Mouse (Mus musculus): ENCODE results near the gene Fer. TPM values are rescaled to one million over a fixed set of nuclear protein-coding genes. Genes with fewer than 3 reads are reported as not detected.

The Fer gene
- polyA plus RNA-seq, 1 experiment = 10.9 TPM

- Histone ChIP-seq H3ac (ENCODE audit: control insufficient read depth, insufficient read length) (no peak overlapping the region), H3K4me2 (ENCODE audit: low read depth) (no peak overlapping the region), H3K27me3 (ENCODE audit: control insufficient read depth, insufficient read depth, insufficient read length) (no peaks in the 10 kb centered on the region), H3K36me3 (ENCODE audit: control insufficient read depth, insufficient read depth) (peaks cover 9% of the 10 kb centered on the region), H3K4me3 (no peak overlapping the region), H3K79me2 (ENCODE audit: control insufficient read depth, insufficient read depth) (no peaks in the 10 kb centered on the region)
- TF ChIP-seq REST (IDR thresholded peaks at IDR 0.05; ENCODE audit: insufficient read depth, insufficient read length) = no peak
- TF ChIP-seq SRF (IDR thresholded peaks at IDR 0.05; ENCODE audit: control insufficient read depth, insufficient read length, low read depth) = no peak
- TF ChIP-seq USF1 (IDR thresholded peaks at IDR 0.05; ENCODE audit: low read depth) = no peak
- TF ChIP-seq POLR2AphosphoS2 (IDR thresholded peaks at IDR 0.05; ENCODE audit: insufficient read length, low read depth) = no peak
- no peak for TF ChIP-seq MYOD1 (IDR thresholded peaks at IDR 0.05; ENCODE audit: control insufficient read depth in 1 of 3, insufficient read length in 2 of 3, low read depth in 2 of 3)
- no peak for TF ChIP-seq TCF12 (IDR thresholded peaks at IDR 0.05; ENCODE audit: insufficient read depth, poor library complexity, severe bottlenecking)
- TF ChIP-seq CEBPB (IDR thresholded peaks at IDR 0.05; ENCODE audit: insufficient read depth, poor library complexity, severe bottlenecking) = no peak
- TF ChIP-seq MAX (IDR thresholded peaks at IDR 0.05; ENCODE audit: low read depth) = no peak
- TF ChIP-seq TCF3 (IDR thresholded peaks at IDR 0.05; ENCODE audit: insufficient read length, low read depth) = no peak
- no peak for TF ChIP-seq MYOG (IDR thresholded peaks at IDR 0.05; ENCODE audit: control insufficient read depth in 1 of 3, insufficient read depth in 1 of 3, insufficient read length in 2 of 3, low read depth in 2 of 3)
- no peak for TF ChIP-seq E2F4 (IDR thresholded peaks at IDR 0.05; ENCODE audit: insufficient read depth)
- no peak for TF ChIP-seq POLR2A (IDR thresholded peaks at IDR 0.05; ENCODE audit: insufficient read length, low read depth)
Measured at GRCm38 (mm10) chr17:63970939-63971338, 108.1 kb downstream of the Fer start.

- H3ac ChIP-seq (ENCODE audit: control insufficient read depth, insufficient read length) = no peak overlapping the region
- H3K79me2 ChIP-seq (ENCODE audit: control insufficient read depth, insufficient read depth) = no peaks in the 10 kb centered on the region
- no peak overlapping the region for H3K4me2 ChIP-seq (ENCODE audit: low read depth)
- no peak overlapping the region for H3K4me3 ChIP-seq
- H3K36me3 ChIP-seq (ENCODE audit: control insufficient read depth, insufficient read depth) = peaks cover 12% of the 10 kb centered on the region
- no peaks in the 10 kb centered on the region for H3K27me3 ChIP-seq (ENCODE audit: control insufficient read depth, insufficient read depth, insufficient read length)
- no peak for TF ChIP-seq POLR2AphosphoS2 (IDR thresholded peaks at IDR 0.05; ENCODE audit: insufficient read length, low read depth)
- TF ChIP-seq REST (IDR thresholded peaks at IDR 0.05; ENCODE audit: insufficient read depth, insufficient read length) = no peak
- TF ChIP-seq MYOG (IDR thresholded peaks at IDR 0.05; ENCODE audit: control insufficient read depth in 1 of 3, insufficient read depth in 1 of 3, insufficient read length in 2 of 3, low read depth in 2 of 3) = no peak
- TF ChIP-seq SRF (IDR thresholded peaks at IDR 0.05; ENCODE audit: control insufficient read depth, insufficient read length, low read depth) = no peak
- no peak for TF ChIP-seq POLR2A (IDR thresholded peaks at IDR 0.05; ENCODE audit: insufficient read length, low read depth)
- no peak for TF ChIP-seq MYOD1 (IDR thresholded peaks at IDR 0.05; ENCODE audit: control insufficient read depth in 1 of 3, insufficient read length in 2 of 3, low read depth in 2 of 3)
- TF ChIP-seq MAX (IDR thresholded peaks at IDR 0.05; ENCODE audit: low read depth) = no peak
- no peak for TF ChIP-seq USF1 (IDR thresholded peaks at IDR 0.05; ENCODE audit: low read depth)
- no peak for TF ChIP-seq TCF3 (IDR thresholded peaks at IDR 0.05; ENCODE audit: insufficient read length, low read depth)
- no peak for TF ChIP-seq CEBPB (IDR thresholded peaks at IDR 0.05; ENCODE audit: insufficient read depth, poor library complexity, severe bottlenecking)
- TF ChIP-seq E2F4 (IDR thresholded peaks at IDR 0.05; ENCODE audit: insufficient read depth) = no peak
- TF ChIP-seq TCF12 (IDR thresholded peaks at IDR 0.05; ENCODE audit: insufficient read depth, poor library complexity, severe bottlenecking) = no peak
Measured at GRCm38 (mm10) chr17:63972181-63972580, 109.3 kb downstream of the Fer start.

- H3K36me3 ChIP-seq (ENCODE audit: control insufficient read depth, insufficient read depth) = peaks cover 16% of the 10 kb centered on the region
- H3K79me2 ChIP-seq (ENCODE audit: control insufficient read depth, insufficient read depth) = no peaks in the 10 kb centered on the region
- TF ChIP-seq TCF3 (IDR thresholded peaks at IDR 0.05; ENCODE audit: insufficient read length, low read depth) = no peak
- TF ChIP-seq POLR2AphosphoS2 (IDR thresholded peaks at IDR 0.05; ENCODE audit: insufficient read length, low read depth) = no peak
- no peak for TF ChIP-seq USF1 (IDR thresholded peaks at IDR 0.05; ENCODE audit: low read depth)
- TF ChIP-seq CEBPB (IDR thresholded peaks at IDR 0.05; ENCODE audit: insufficient read depth, poor library complexity, severe bottlenecking) = no peak
- no peak overlapping the region for H3K4me2 ChIP-seq (ENCODE audit: low read depth)
- H3K4me3 ChIP-seq = no peak overlapping the region
- no peak overlapping the region for H3ac ChIP-seq (ENCODE audit: control insufficient read depth, insufficient read length)
- no peaks in the 10 kb centered on the region for H3K27me3 ChIP-seq (ENCODE audit: control insufficient read depth, insufficient read depth, insufficient read length)
Measured at GRCm38 (mm10) chr17:63973806-63974205, 110.9 kb downstream of the Fer start.

- no peak overlapping the region for H3K4me2 ChIP-seq (ENCODE audit: low read depth)
- H3K27me3 ChIP-seq (ENCODE audit: control insufficient read depth, insufficient read depth, insufficient read length) = no peaks in the 10 kb centered on the region
- H3K36me3 ChIP-seq (ENCODE audit: control insufficient read depth, insufficient read depth) = peaks cover 16% of the 10 kb centered on the region
- H3K79me2 ChIP-seq (ENCODE audit: control insufficient read depth, insufficient read depth) = no peaks in the 10 kb centered on the region
- H3K4me3 ChIP-seq = no peak overlapping the region
- no peak for TF ChIP-seq SRF (IDR thresholded peaks at IDR 0.05; ENCODE audit: control insufficient read depth, insufficient read length, low read depth)
- TF ChIP-seq POLR2A (IDR thresholded peaks at IDR 0.05; ENCODE audit: insufficient read length, low read depth) = no peak
- no peak for TF ChIP-seq CEBPB (IDR thresholded peaks at IDR 0.05; ENCODE audit: insufficient read depth, poor library complexity, severe bottlenecking)
- TF ChIP-seq TCF12 (IDR thresholded peaks at IDR 0.05; ENCODE audit: insufficient read depth, poor library complexity, severe bottlenecking) = no peak
- no peak for TF ChIP-seq E2F4 (IDR thresholded peaks at IDR 0.05; ENCODE audit: insufficient read depth)
- TF ChIP-seq MYOD1 (IDR thresholded peaks at IDR 0.05; ENCODE audit: control insufficient read depth in 1 of 3, insufficient read length in 2 of 3, low read depth in 2 of 3) = no peak
- no peak for TF ChIP-seq USF1 (IDR thresholded peaks at IDR 0.05; ENCODE audit: low read depth)
- no peak for TF ChIP-seq MYOG (IDR thresholded peaks at IDR 0.05; ENCODE audit: control insufficient read depth in 1 of 3, insufficient read depth in 1 of 3, insufficient read length in 2 of 3, low read depth in 2 of 3)
- TF ChIP-seq TCF3 (IDR thresholded peaks at IDR 0.05; ENCODE audit: insufficient read length, low read depth) = no peak
- no peak for TF ChIP-seq REST (IDR thresholded peaks at IDR 0.05; ENCODE audit: insufficient read depth, insufficient read length)
- no peak for TF ChIP-seq MAX (IDR thresholded peaks at IDR 0.05; ENCODE audit: low read depth)
- TF ChIP-seq POLR2AphosphoS2 (IDR thresholded peaks at IDR 0.05; ENCODE audit: insufficient read length, low read depth) = no peak
- H3ac ChIP-seq (ENCODE audit: control insufficient read depth, insufficient read length) = no peak overlapping the region
Measured at GRCm38 (mm10) chr17:63974253-63974652, 111.4 kb downstream of the Fer start.

All from myocyte (in vitro differentiated cells).